In genomic region chr11:45237056-45237455, GRCm38 (mm10) we compare ENCODE assay signal across 21 mouse cellular contexts.
DNase-seq lines count a peak whose midpoint lies in the region; ATAC-seq and TF ChIP-seq lines count a peak whose summit lies in the region.
"Had no signal": no experiment of that assay in that cellular context is flagged by ENCODE, and none has a peak within 500 bp of the region (broad histone marks: within the 10 kb centered on the region; RNA-seq: fewer than 3 reads in every experiment).

No protein-coding gene starts in this region.

- TF ChIP-seq EP300 in heart, adult 2 months (IDR thresholded peaks at IDR 0.05; ENCODE audit: insufficient read depth, low read depth, low read length): no peak

- H3K9me3 ChIP-seq in hindbrain, embryonic 13.5 days: no peaks in the 10 kb centered on the region
- H3K9me3 ChIP-seq: embryonic facial prominence, embryonic 13.5 days; forebrain, embryonic 12.5 days; heart, embryonic 15.5 days had no signal

- peak; percentile 27 for DNase-seq in adrenal gland, adult 2 months
- no peak for DNase-seq in adrenal gland, postnatal 14 days
- no peak for DNase-seq in heart, adult 2 months
- no peak for DNase-seq in heart, postnatal 14 days
- peak; percentile 12 for DNase-seq in adrenal gland, postnatal 10 days
- DNase-seq in brain, adult 2 months (ENCODE audit: low read depth, low spot score): peak; percentile 8
- DNase-seq in yolk sac, embryonic 10.5 days (ENCODE audit: low spot score): no peak
- DNase-seq: cerebellum, adult 18-20 months; cerebellum, adult 9-11 months; cerebellum, postnatal 36 days; gastrocnemius, postnatal 36 days; heart, adult 18-20 months; heart, postnatal 36 days; kidney, adult 11 months had no signal

- TF ChIP-seq CTCF in heart, adult 2 months (IDR thresholded peaks at IDR 0.05): no peak

- H3K27ac ChIP-seq in heart, adult 2 months: peak overlapping the region; percentile 7
- no peak overlapping the region for H3K27ac ChIP-seq in hindbrain, embryonic 13.5 days
- H3K27ac ChIP-seq: embryonic facial prominence, embryonic 13.5 days; forebrain, embryonic 12.5 days; heart, embryonic 15.5 days had no signal

- no peak overlapping the region for H3K9ac ChIP-seq in heart, adult 2 months (ENCODE audit: low read depth, low read length)
- H3K9ac ChIP-seq in hindbrain, embryonic 13.5 days: no peak overlapping the region
- H3K9ac ChIP-seq: embryonic facial prominence, embryonic 13.5 days; forebrain, embryonic 12.5 days; heart, embryonic 15.5 days had no signal

- intact Hi-C loops in heart, adult 2 months (cut with DNase I): no loop called here
- intact Hi-C loops in heart, postnatal 14 days (cut with DNase I): no loop called here

- 43% methylated on average over 4 of the region's 4 CpGs for WGBS in heart, adult 2 months
- 73% methylated on average over 4 of the region's 4 CpGs for WGBS in hindbrain, embryonic 13.5 days

- TF ChIP-seq POLR2A in heart, adult 2 months (IDR thresholded peaks at IDR 0.05; ENCODE audit: insufficient read depth, low read depth, low read length): no peak

- no peak for ATAC-seq in hindbrain, embryonic 13.5 days (ENCODE audit: low FRiP score)
- ATAC-seq: forebrain, embryonic 16.5 days; hindbrain, embryonic 16.5 days had no signal

- H3K4me3 ChIP-seq in heart, adult 2 months: no peak overlapping the region
- no peak overlapping the region for H3K4me3 ChIP-seq in hindbrain, embryonic 13.5 days
- H3K4me3 ChIP-seq: embryonic facial prominence, embryonic 13.5 days; forebrain, embryonic 12.5 days; heart, embryonic 15.5 days had no signal

- H3K36me3 ChIP-seq in heart, adult 2 months (ENCODE audit: control insufficient read depth, insufficient read depth, low read length): no peaks in the 10 kb centered on the region
- H3K36me3 ChIP-seq in hindbrain, embryonic 13.5 days: no peaks in the 10 kb centered on the region
- H3K36me3 ChIP-seq: embryonic facial prominence, embryonic 13.5 days; forebrain, embryonic 12.5 days; heart, embryonic 15.5 days had no signal

- no peaks in the 10 kb centered on the region for H3K27me3 ChIP-seq in heart, adult 2 months (ENCODE audit: control insufficient read depth, insufficient read depth, low read length)
- H3K27me3 ChIP-seq in hindbrain, embryonic 13.5 days: no peaks in the 10 kb centered on the region
- H3K27me3 ChIP-seq: embryonic facial prominence, embryonic 13.5 days; forebrain, embryonic 12.5 days; heart, embryonic 15.5 days had no signal

- no peak overlapping the region for H3K4me2 ChIP-seq in hindbrain, embryonic 13.5 days
- H3K4me2 ChIP-seq: embryonic facial prominence, embryonic 13.5 days; forebrain, embryonic 12.5 days; heart, embryonic 11.5 days; heart, embryonic 15.5 days had no signal

- no peaks in the 10 kb centered on the region for H3K79me2 ChIP-seq in heart, adult 2 months (replicated peaks; ENCODE audit: control insufficient read depth, insufficient read depth, low read length)

- peaks cover 3% of the 10 kb centered on the region for H3K4me1 ChIP-seq in heart, adult 2 months (ENCODE audit: control insufficient read depth, insufficient read depth, low read length)
- peaks cover 6% of the 10 kb centered on the region; the same call in 1 of the 2 replicates for H3K4me1 ChIP-seq in hindbrain, embryonic 13.5 days (replicated peaks)
- H3K4me1 ChIP-seq: forebrain, embryonic 12.5 days; heart, embryonic 15.5 days had no signal

Comparison
In these comparisons a context has a peak if more than half of its experiments do, and no peak if none do; other contexts are left out.
1. DNase-seq: peak in adrenal gland, adult 2 months (single experiment), adrenal gland, postnatal 10 days (single experiment) and brain, adult 2 months (single experiment); none in adrenal gland, postnatal 14 days (single experiment), heart, adult 2 months (0 of 2), heart, postnatal 14 days (0 of 2) and yolk sac, embryonic 10.5 days (single experiment).